Mouse (Mus musculus): ENCODE results near the gene Zfp526. TPM values are rescaled to one million over a fixed set of nuclear protein-coding genes. Genes with fewer than 3 reads are reported as not detected.
A peak's percentile ranks its signal among the peaks of the same experiment; 100 is the strongest.

Gene Zfp526
- total RNA-seq, 4 experiments from 2014 or later: 11.2 to 12.5 (median 11.7) TPM

GRCm38 (mm10) chr7:25209161-25209622 lies 12.0 kb upstream of the Zfp526 start:
- DNase-seq (ENCODE audit: low spot score in 2 of 2): no peak

- no peak for DNase-seq (ENCODE audit: low spot score in 2 of 2)
Measured at GRCm38 (mm10) chr7:25210482-25210881, 10.7 kb upstream of the Zfp526 start.

GRCm38 (mm10) chr7:25213099-25213498 lies 8.1 kb upstream of the Zfp526 start:
- DNase-seq (ENCODE audit: low spot score in 2 of 2): no peak

GRCm38 (mm10) chr7:25214172-25214571 lies 7.1 kb upstream of the Zfp526 start:
- no peak for DNase-seq (ENCODE audit: low spot score in 2 of 2)

- DNase-seq (ENCODE audit: low spot score in 2 of 2): no peak
Measured at GRCm38 (mm10) chr7:25217653-25218395, 3.4 kb upstream of the Zfp526 start.

GRCm38 (mm10) chr7:25218705-25219415 lies 2.4 kb upstream of the Zfp526 start:
- no peak for DNase-seq (ENCODE audit: low spot score in 2 of 2)

- DNase-seq (ENCODE audit: low spot score in 2 of 2): peak in 1 of 2 experiments; percentile 49
Measured at GRCm38 (mm10) chr7:25219416-25219750, 1.8 kb upstream of the Zfp526 start.

- DNase-seq (ENCODE audit: low spot score in 2 of 2): peak; percentile 94
Measured at GRCm38 (mm10) chr7:25219756-25220456, 1.3 kb upstream of the Zfp526 start.

- DNase-seq (ENCODE audit: low spot score in 2 of 2): no peak
Measured at GRCm38 (mm10) chr7:25220457-25221101, 646 bp upstream of the Zfp526 start, which contains the start of gene Dedd2. TSS of gene Dedd2 (minus strand) at chr7:25220615.

- no peak for DNase-seq (ENCODE audit: low spot score in 2 of 2)
Measured at GRCm38 (mm10) chr7:25222275-25222967, 1.2 kb downstream of the Zfp526 start.

GRCm38 (mm10) chr7:25227523-25228300 lies 6.5 kb downstream of the Zfp526 start:
- no peak for DNase-seq (ENCODE audit: low spot score in 2 of 2)

- DNase-seq (ENCODE audit: low spot score in 2 of 2): no peak
Measured at GRCm38 (mm10) chr7:25230690-25231285, 9.6 kb downstream of the Zfp526 start.

- no peak for DNase-seq (ENCODE audit: low spot score in 2 of 2)
Measured at GRCm38 (mm10) chr7:25232101-25232648, 10.9 kb downstream of the Zfp526 start.

GRCm38 (mm10) chr7:25233061-25233460 lies 11.8 kb downstream of the Zfp526 start:
- no peak for DNase-seq (ENCODE audit: low spot score in 2 of 2)

- no peak for DNase-seq (ENCODE audit: low spot score in 2 of 2)
Measured at GRCm38 (mm10) chr7:25235526-25235925, 14.3 kb downstream of the Zfp526 start.

- peak; percentile 97 to 98 for DNase-seq (ENCODE audit: low spot score in 2 of 2)
Measured at GRCm38 (mm10) chr7:25237249-25238014, 16.2 kb downstream of the Zfp526 start, which contains the start of gene Gsk3a. TSS of gene Gsk3a (minus strand) at chr7:25237851.

GRCm38 (mm10) chr7:25238015-25238706 lies 16.9 kb downstream of the Zfp526 start:
- peak; percentile 96 for DNase-seq (ENCODE audit: low spot score in 2 of 2)
